ENCODE assay signal across 14 mouse cellular contexts in genomic region chr2:137869676-137870075, GRCm38 (mm10).
"Had no signal": no experiment of that assay in that cellular context is flagged by ENCODE, and none has a peak within 500 bp of the region (broad histone marks: within the 10 kb centered on the region; RNA-seq: fewer than 3 reads in every experiment).

No protein-coding gene starts in this region.

- DNase-seq: kidney, adult 11 months; kidney, adult 9 months; kidney, postnatal 36 days; liver; thymus, postnatal 4 days had no signal

- H3K4me2 ChIP-seq: limb, embryonic 12.5 days; liver, embryonic 15.5 days; midbrain, embryonic 11.5 days; midbrain, embryonic 15.5 days; neural tube, embryonic 12.5 days had no signal

- H3K4me3 ChIP-seq: limb, embryonic 12.5 days; liver, embryonic 15.5 days; megakaryocyte, embryonic 14.5 days; midbrain, embryonic 15.5 days; neural tube, embryonic 12.5 days had no signal

- H3K9ac ChIP-seq: limb, embryonic 12.5 days; liver, embryonic 15.5 days; midbrain, embryonic 15.5 days; neural tube, embryonic 12.5 days had no signal

- H3K27ac ChIP-seq: kidney, postnatal 0 days; limb, embryonic 12.5 days; liver, embryonic 15.5 days; midbrain, embryonic 15.5 days; neural tube, embryonic 12.5 days had no signal

- H3K4me1 ChIP-seq: limb, embryonic 12.5 days; liver, embryonic 15.5 days; megakaryocyte, embryonic 14.5 days; midbrain, embryonic 15.5 days; neural tube, embryonic 12.5 days had no signal

- H3K27me3 ChIP-seq: limb, embryonic 12.5 days; liver, embryonic 15.5 days; megakaryocyte, embryonic 14.5 days; midbrain, embryonic 15.5 days; neural tube, embryonic 12.5 days had no signal

- H3K36me3 ChIP-seq: limb, embryonic 12.5 days; liver, embryonic 15.5 days; midbrain, embryonic 15.5 days; neural tube, embryonic 12.5 days had no signal

- ATAC-seq: hindbrain, embryonic 16.5 days; inflammation-experienced regulatory T-cells, adult 6 months; midbrain, embryonic 15.5 days had no signal

- H3K9me3 ChIP-seq: limb, embryonic 12.5 days; liver, embryonic 15.5 days; midbrain, embryonic 15.5 days; neural tube, embryonic 12.5 days had no signal
